Mouse (Mus musculus): ENCODE data around the gene Brinp3. TPM values are rescaled to one million over a fixed set of nuclear protein-coding genes. Genes with fewer than 3 reads are reported as not detected.

Gene Brinp3
- polyA plus RNA-seq, 1 experiment, result 1.1 TPM

DNA sequence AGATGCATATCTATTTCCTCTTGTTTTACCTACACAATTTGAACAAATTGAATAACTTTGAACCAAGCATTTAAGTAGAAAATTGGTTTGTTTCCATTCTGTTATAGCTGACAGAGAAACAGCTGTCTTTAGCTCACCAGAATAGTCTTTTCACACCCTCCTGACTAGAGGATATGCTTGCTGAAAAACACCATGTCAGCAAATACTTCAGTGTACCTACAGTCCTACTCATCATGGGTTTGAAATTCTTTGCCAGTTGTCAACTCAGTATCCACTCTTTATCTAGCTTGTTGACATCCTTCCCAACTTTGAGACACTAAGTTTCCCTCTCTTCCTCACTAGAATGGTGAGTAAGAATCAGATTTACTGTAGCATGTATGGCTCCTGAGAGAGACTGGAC is 62.4 kb downstream of the Brinp3 start:
- Histone ChIP-seq H3K27me3 (ENCODE audit: control insufficient read depth, insufficient read depth, insufficient read length) (no peaks in the 10 kb centered on the region), H3K79me3 (ENCODE audit: low read depth) (no peaks in the 10 kb centered on the region), H3K79me2 (ENCODE audit: control insufficient read depth, insufficient read depth) (no peaks in the 10 kb centered on the region), H3K36me3 (ENCODE audit: control insufficient read depth, insufficient read depth) (no peaks in the 10 kb centered on the region), H3ac (ENCODE audit: control insufficient read depth, insufficient read length, low read depth) (no peak overlapping the region), H3K4me3 (ENCODE audit: insufficient read depth, poor library complexity, severe bottlenecking) (no peak overlapping the region)
- TF ChIP-seq CEBPB (IDR thresholded peaks at IDR 0.05; ENCODE audit: low read depth), result no peak
- TF ChIP-seq CTCF (IDR thresholded peaks at IDR 0.05; ENCODE audit: control insufficient read depth, insufficient read depth, insufficient read length), result no peak
- no peak for TF ChIP-seq MYOD1 (IDR thresholded peaks at IDR 0.05; ENCODE audit: control insufficient read depth, insufficient read length, low read depth)
- TF ChIP-seq USF1 (IDR thresholded peaks at IDR 0.05; ENCODE audit: low read depth), result no peak
- TF ChIP-seq MAX (IDR thresholded peaks at IDR 0.05), result no peak
- TF ChIP-seq FOSL1 (IDR thresholded peaks at IDR 0.05; ENCODE audit: insufficient read depth, low read length, poor library complexity, severe bottlenecking), result no peak
- no peak for TF ChIP-seq MYOG (IDR thresholded peaks at IDR 0.05; ENCODE audit: control insufficient read depth, extremely low read depth, insufficient read length)

- Histone ChIP-seq H3K27me3 (ENCODE audit: control insufficient read depth, insufficient read depth, insufficient read length) (no peaks in the 10 kb centered on the region), H3ac (ENCODE audit: control insufficient read depth, insufficient read length, low read depth) (no peak overlapping the region), H3K36me3 (ENCODE audit: control insufficient read depth, insufficient read depth) (no peaks in the 10 kb centered on the region), H3K79me2 (ENCODE audit: control insufficient read depth, insufficient read depth) (no peaks in the 10 kb centered on the region), H3K79me3 (ENCODE audit: low read depth) (no peaks in the 10 kb centered on the region), H3K4me3 (ENCODE audit: insufficient read depth, poor library complexity, severe bottlenecking) (no peak overlapping the region)
- TF ChIP-seq MAX (IDR thresholded peaks at IDR 0.05), result no peak
- no peak for TF ChIP-seq CEBPB (IDR thresholded peaks at IDR 0.05; ENCODE audit: low read depth)
- TF ChIP-seq CTCF (IDR thresholded peaks at IDR 0.05; ENCODE audit: control insufficient read depth, insufficient read depth, insufficient read length), result no peak
- TF ChIP-seq USF1 (IDR thresholded peaks at IDR 0.05; ENCODE audit: low read depth), result no peak
- TF ChIP-seq MYOG (IDR thresholded peaks at IDR 0.05; ENCODE audit: control insufficient read depth, extremely low read depth, insufficient read length), result no peak
- no peak for TF ChIP-seq MYOD1 (IDR thresholded peaks at IDR 0.05; ENCODE audit: control insufficient read depth, insufficient read length, low read depth)
- TF ChIP-seq FOSL1 (IDR thresholded peaks at IDR 0.05; ENCODE audit: insufficient read depth, low read length, poor library complexity, severe bottlenecking), result no peak
These were observed 67.6 kb downstream of the Brinp3 start for GRCm38 (mm10) chr1:146562144-146562543.

DNA sequence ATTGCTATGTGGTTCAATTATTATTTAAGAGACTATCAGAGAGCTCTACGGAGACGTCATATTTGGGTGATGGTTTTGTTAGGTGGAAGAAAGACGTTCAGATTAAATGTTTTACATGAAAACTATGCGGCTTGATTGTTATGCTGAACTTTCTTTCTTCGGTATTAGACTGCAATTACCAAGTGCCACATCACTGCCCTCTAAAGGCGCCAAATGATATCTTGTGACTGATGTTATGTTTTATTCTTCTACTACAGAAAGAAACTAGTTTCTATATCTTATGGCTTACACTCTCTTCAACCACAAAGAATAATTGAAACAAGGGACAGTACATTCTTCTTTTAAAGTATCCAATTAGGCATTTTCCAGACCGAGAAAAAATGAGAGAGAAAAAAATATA is 89.6 kb downstream of the Brinp3 start:
- H3ac ChIP-seq (ENCODE audit: control insufficient read depth, insufficient read length, low read depth), result no peak overlapping the region
- no peak overlapping the region for H3K4me3 ChIP-seq (ENCODE audit: insufficient read depth, poor library complexity, severe bottlenecking)
- H3K27me3 ChIP-seq (ENCODE audit: control insufficient read depth, insufficient read depth, insufficient read length), result no peaks in the 10 kb centered on the region
- TF ChIP-seq USF1 (IDR thresholded peaks at IDR 0.05; ENCODE audit: low read depth), result no peak
- no peak for TF ChIP-seq CTCF (IDR thresholded peaks at IDR 0.05; ENCODE audit: control insufficient read depth, insufficient read depth, insufficient read length)
- TF ChIP-seq CEBPB (IDR thresholded peaks at IDR 0.05; ENCODE audit: low read depth), result no peak
- no peaks in the 10 kb centered on the region for H3K79me3 ChIP-seq (ENCODE audit: low read depth)
- no peaks in the 10 kb centered on the region for H3K79me2 ChIP-seq (ENCODE audit: control insufficient read depth, insufficient read depth)
- no peaks in the 10 kb centered on the region for H3K36me3 ChIP-seq (ENCODE audit: control insufficient read depth, insufficient read depth)

- no peaks in the 10 kb centered on the region for H3K79me2 ChIP-seq (ENCODE audit: control insufficient read depth, insufficient read depth)
- no peaks in the 10 kb centered on the region for H3K36me3 ChIP-seq (ENCODE audit: control insufficient read depth, insufficient read depth)
- no peak overlapping the region for H3K4me3 ChIP-seq (ENCODE audit: insufficient read depth, poor library complexity, severe bottlenecking)
- H3K79me3 ChIP-seq (ENCODE audit: low read depth), result no peaks in the 10 kb centered on the region
- H3K27me3 ChIP-seq (ENCODE audit: control insufficient read depth, insufficient read depth, insufficient read length), result no peaks in the 10 kb centered on the region
- TF ChIP-seq MYOD1 (IDR thresholded peaks at IDR 0.05; ENCODE audit: control insufficient read depth, insufficient read length, low read depth) (no peak), FOSL1 (IDR thresholded peaks at IDR 0.05; ENCODE audit: insufficient read depth, low read length, poor library complexity, severe bottlenecking) (no peak), CTCF (IDR thresholded peaks at IDR 0.05; ENCODE audit: control insufficient read depth, insufficient read depth, insufficient read length) (no peak), CEBPB (IDR thresholded peaks at IDR 0.05; ENCODE audit: low read depth) (no peak), USF1 (IDR thresholded peaks at IDR 0.05; ENCODE audit: low read depth) (no peak), MAX (IDR thresholded peaks at IDR 0.05) (no peak), MYOG (IDR thresholded peaks at IDR 0.05; ENCODE audit: control insufficient read depth, extremely low read depth, insufficient read length) (no peak)
- H3ac ChIP-seq (ENCODE audit: control insufficient read depth, insufficient read length, low read depth), result no peak overlapping the region
These were observed 138.3 kb downstream of the Brinp3 start for GRCm38 (mm10) chr1:146632895-146633294.

- H3K27me3 ChIP-seq (ENCODE audit: control insufficient read depth, insufficient read depth, insufficient read length), result no peaks in the 10 kb centered on the region
- TF ChIP-seq USF1 (IDR thresholded peaks at IDR 0.05; ENCODE audit: low read depth), result no peak
- no peak for TF ChIP-seq MAX (IDR thresholded peaks at IDR 0.05)
- no peak for TF ChIP-seq CTCF (IDR thresholded peaks at IDR 0.05; ENCODE audit: control insufficient read depth, insufficient read depth, insufficient read length)
- TF ChIP-seq FOSL1 (IDR thresholded peaks at IDR 0.05; ENCODE audit: insufficient read depth, low read length, poor library complexity, severe bottlenecking), result no peak
- H3K4me3 ChIP-seq (ENCODE audit: insufficient read depth, poor library complexity, severe bottlenecking), result no peak overlapping the region
- no peaks in the 10 kb centered on the region for H3K79me3 ChIP-seq (ENCODE audit: low read depth)
- no peak overlapping the region for H3ac ChIP-seq (ENCODE audit: control insufficient read depth, insufficient read length, low read depth)
- no peaks in the 10 kb centered on the region for H3K79me2 ChIP-seq (ENCODE audit: control insufficient read depth, insufficient read depth)
- H3K36me3 ChIP-seq (ENCODE audit: control insufficient read depth, insufficient read depth), result no peaks in the 10 kb centered on the region
These were observed 162.7 kb downstream of the Brinp3 start for GRCm38 (mm10) chr1:146657214-146657613.

DNA sequence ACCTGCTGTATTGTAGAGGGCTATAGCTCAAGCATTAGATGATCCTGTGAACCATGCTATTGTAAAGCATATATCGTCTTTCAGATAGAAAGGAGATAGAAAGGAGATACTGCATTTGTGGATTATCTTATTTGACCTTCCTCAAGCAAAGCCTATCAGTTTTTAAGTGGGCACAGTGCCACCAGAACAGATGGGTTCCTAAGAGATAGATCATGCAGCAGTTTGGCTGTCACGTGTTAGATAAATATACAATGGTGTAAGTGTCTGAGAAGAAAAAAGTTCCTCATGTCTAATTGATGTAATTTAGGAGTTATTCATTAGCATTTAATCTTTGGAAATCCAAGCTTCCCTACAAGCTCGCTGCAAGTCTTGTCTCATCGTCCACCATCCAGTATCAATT is 206.2 kb downstream of the Brinp3 start:
- no peak overlapping the region for H3K4me3 ChIP-seq (ENCODE audit: insufficient read depth, poor library complexity, severe bottlenecking)
- H3ac ChIP-seq (ENCODE audit: control insufficient read depth, insufficient read length, low read depth), result no peak overlapping the region
- H3K79me2 ChIP-seq (ENCODE audit: control insufficient read depth, insufficient read depth), result no peaks in the 10 kb centered on the region
- H3K36me3 ChIP-seq (ENCODE audit: control insufficient read depth, insufficient read depth), result no peaks in the 10 kb centered on the region
- no peaks in the 10 kb centered on the region for H3K79me3 ChIP-seq (ENCODE audit: low read depth)
- H3K27me3 ChIP-seq (ENCODE audit: control insufficient read depth, insufficient read depth, insufficient read length), result no peaks in the 10 kb centered on the region
- TF ChIP-seq CTCF (IDR thresholded peaks at IDR 0.05; ENCODE audit: control insufficient read depth, insufficient read depth, insufficient read length), result no peak
- no peak for TF ChIP-seq MYOG (IDR thresholded peaks at IDR 0.05; ENCODE audit: control insufficient read depth, extremely low read depth, insufficient read length)
- no peak for TF ChIP-seq CEBPB (IDR thresholded peaks at IDR 0.05; ENCODE audit: low read depth)
- no peak for TF ChIP-seq FOSL1 (IDR thresholded peaks at IDR 0.05; ENCODE audit: insufficient read depth, low read length, poor library complexity, severe bottlenecking)
- TF ChIP-seq USF1 (IDR thresholded peaks at IDR 0.05; ENCODE audit: low read depth), result no peak
- TF ChIP-seq MYOD1 (IDR thresholded peaks at IDR 0.05; ENCODE audit: control insufficient read depth, insufficient read length, low read depth), result no peak
- TF ChIP-seq MAX (IDR thresholded peaks at IDR 0.05), result no peak

All from C2C12 (cell line).